Mouse (Mus musculus) G1E (cell line): ENCODE measurements around the gene Ecpas. TPM values are rescaled to one million over a fixed set of nuclear protein-coding genes. Genes with fewer than 3 reads are reported as not detected.

Experiments
- ATAC-seq: 2 replicates; pipeline ENCODE4 v1.8.0; 2016; ENCODE audit warnings: mild to moderate bottlenecking; ENCODE audit not compliant: insufficient number of reproducible peaks, poor library complexity, low FRiP score, severe bottlenecking; ENCODE audit errors: extremely low read depth
- DNase-seq: peaks from one replicate; pipeline ENCODE4 v3.0.0; 2012; ENCODE audit warnings: low spot score
- H3K27me3 ChIP-seq: 2 replicates; pipeline ENCODE4 v1.6.1; 2012; ENCODE audit warnings: mild to moderate bottlenecking, low read length, inconsistent platforms; ENCODE audit not compliant: insufficient read depth
- H3K36me3 ChIP-seq: replicated peaks from 2 replicates; pipeline ENCODE3; 2012; ENCODE audit warnings: mild to moderate bottlenecking, inconsistent platforms
- H3K4me1 ChIP-seq: 2 replicates; pipeline ENCODE4 v1.6.1; 2012; ENCODE audit warnings: low read depth, low read length, inconsistent platforms, mixed read lengths; ENCODE audit not compliant: insufficient read depth
- H3K4me3 ChIP-seq: 2 replicates; pipeline ENCODE4 v1.5.1; 2012; ENCODE audit warnings: low read depth, mild to moderate bottlenecking, inconsistent platforms, low read length, moderate library complexity, mixed read lengths
- H3K9me3 ChIP-seq: replicated peaks from 2 replicates; pipeline ENCODE4 v1.6.1; 2012; ENCODE audit warnings: inconsistent platforms
- CTCF ChIP-seq: IDR thresholded peaks from 2 replicates; pipeline ENCODE4 v1.5.1; 2012; ENCODE audit warnings: low read depth, low read length, inconsistent platforms, mixed read lengths
- GATA1 ChIP-seq: IDR thresholded peaks from 2 replicates; pipeline ENCODE4 v1.6.1; 2012; ENCODE audit warnings: borderline replicate concordance, low read length, inconsistent platforms, mixed read lengths
- GATA2 ChIP-seq: IDR thresholded peaks from 2 replicates; pipeline ENCODE4 v1.6.1; 2012; ENCODE audit warnings: low read depth, low read length, inconsistent platforms, borderline replicate concordance
- POLR2AphosphoS5 ChIP-seq: IDR thresholded peaks from 2 replicates; pipeline ENCODE4 v1.6.1; 2012; ENCODE audit warnings: low read depth, low read length, inconsistent platforms; ENCODE audit not compliant: insufficient replicate concordance
- TAL1 ChIP-seq: conservative IDR thresholded peaks from 2 replicates; pipeline ENCODE4 v1.6.1; 2012; ENCODE audit warnings: low read depth, low read length, inconsistent platforms, mixed read lengths
- polyA plus RNA-seq: library from polyadenylated mRNA; stranded (reverse); fragments of >175 nt; gene quantifications from 2 replicates; pipeline ENCODE4 v1.2.3, GENCODE M21; 2012
- total RNA-seq, 2 experiments: library from RNA; stranded (forward) in 1 of 2; stranded (reverse) in 1 of 2; fragments of 200-1000 nt in 1 of 2; fragments of >200 nt in 1 of 2; fragmentation: Nextera tagmentation in 1 of 2; gene quantifications; 2 replicates each; pipeline ENCODE4 v1.2.3; 2014 to 2017

The Ecpas gene
- total and polyA plus RNA-seq, 3 experiments, result 27.1 to 243 (median 92.5) TPM

DNA sequence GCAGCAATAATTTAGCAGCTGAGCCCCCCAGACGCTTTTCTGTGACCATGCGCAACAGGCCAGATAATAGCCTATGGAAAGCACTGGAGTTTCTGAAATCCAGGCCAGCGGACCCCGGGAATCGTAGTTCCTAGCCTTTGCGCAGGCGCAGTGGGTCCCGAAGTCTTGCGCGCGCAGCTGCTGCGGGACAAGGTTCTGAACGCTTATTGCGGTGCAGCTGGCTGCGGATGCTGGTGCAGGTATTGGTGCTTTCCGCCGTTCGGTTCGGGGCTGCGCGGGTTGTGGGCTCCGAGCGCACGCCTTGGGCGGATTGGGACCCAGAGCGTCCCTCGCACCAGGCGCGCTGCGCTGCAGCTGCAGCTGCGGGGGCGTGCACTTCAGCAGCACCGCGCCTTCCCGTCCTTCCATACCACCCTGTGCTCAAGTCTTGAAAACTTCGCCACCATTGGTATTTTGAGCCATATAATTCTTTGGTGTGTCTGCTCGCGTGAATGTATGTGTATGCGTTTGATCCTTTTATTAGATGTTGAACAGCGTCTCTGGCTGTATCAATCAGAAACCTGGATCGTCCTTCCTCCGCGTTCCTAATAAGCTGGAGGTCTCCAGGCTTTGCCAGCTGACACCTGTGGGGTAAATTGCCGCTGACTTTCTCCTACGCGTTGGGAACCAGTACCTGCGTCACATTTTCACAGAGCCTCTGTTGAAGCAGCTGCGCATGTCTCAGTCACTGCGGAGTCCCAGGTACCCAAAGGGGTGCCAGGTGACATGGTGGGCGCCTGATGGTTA, 31.1 kb upstream of the Ecpas start, which contains the start of gene Zkscan16:
Gene Zkscan16, plus strand, starts transcription at position 209 of the 786 bp plus-strand sequence.
- Histone ChIP-seq H3K27me3 (peaks cover 52% of the 10 kb centered on the region), H3K4me3 (no peak within 1 kb of the TSS), H3K36me3 (no peaks in the 10 kb centered on the region), H3K9me3 (no peaks in the 10 kb centered on the region), H3K4me1 (no peaks in the 10 kb centered on the region; the same call in 1 of the 2 replicates)
- ATAC-seq (no peak), DNase-seq (no peak)
- TF ChIP-seq CTCF, result no peak
- no peak for TF ChIP-seq GATA1
- no peak for TF ChIP-seq TAL1
- TF ChIP-seq POLR2AphosphoS5, result no peak
- no peak for TF ChIP-seq GATA2

DNA sequence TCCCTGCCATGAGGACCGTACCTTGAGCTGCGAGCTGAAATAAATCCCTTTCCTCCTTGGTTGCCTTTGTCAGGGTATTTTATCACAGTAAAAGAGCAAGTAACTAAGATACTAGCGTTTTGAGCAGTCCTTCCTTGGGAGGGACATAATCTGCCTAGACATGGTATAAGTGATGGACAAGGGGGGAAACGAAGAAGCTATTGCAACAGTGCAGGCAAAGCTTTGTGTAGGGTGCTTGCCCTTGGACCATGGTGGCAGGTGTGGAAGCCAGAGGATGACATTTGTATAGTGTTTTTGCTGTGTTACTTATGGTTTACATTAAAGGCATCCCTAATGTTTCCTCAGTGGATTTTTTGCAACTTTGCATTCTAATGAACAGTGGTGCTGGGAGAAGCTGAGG, 30.4 kb upstream of the Ecpas start:
- ATAC-seq (no peak), DNase-seq (no peak)
- Histone ChIP-seq H3K27me3 (peaks cover 48% of the 10 kb centered on the region), H3K36me3 (no peaks in the 10 kb centered on the region), H3K4me1 (no peaks in the 10 kb centered on the region; the same call in 1 of the 2 replicates), H3K4me3 (no peak overlapping the region), H3K9me3 (no peaks in the 10 kb centered on the region)
- TF ChIP-seq GATA2 (no peak), GATA1 (no peak), CTCF (no peak), POLR2AphosphoS5 (no peak), TAL1 (no peak)

DNA sequence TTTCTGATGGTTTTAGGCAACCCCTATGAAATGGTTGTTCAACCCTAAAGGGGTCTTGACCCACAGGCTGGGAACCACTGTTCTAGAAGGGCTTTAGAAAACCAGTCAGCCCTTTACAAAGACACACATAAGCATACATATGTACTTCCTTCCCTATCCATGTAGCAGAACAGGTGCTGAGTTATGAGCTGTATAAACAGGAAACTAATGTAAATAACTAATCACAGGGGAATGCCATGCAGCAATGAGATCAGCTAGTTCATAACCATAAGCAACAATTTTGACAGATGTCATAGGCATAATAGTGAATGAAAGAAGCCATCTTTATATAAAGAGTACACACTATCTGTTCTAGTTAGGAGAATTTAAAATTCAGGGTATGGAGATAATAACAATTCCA, 29.1 kb upstream of the Ecpas start:
- DNase-seq (no peak), ATAC-seq (no peak)
- H3K4me3 ChIP-seq, result no peak overlapping the region
- H3K36me3 ChIP-seq, result no peaks in the 10 kb centered on the region
- TF ChIP-seq GATA2 (no peak), GATA1 (no peak), POLR2AphosphoS5 (no peak), CTCF (no peak), TAL1 (no peak)
- no peaks in the 10 kb centered on the region; the same call in 1 of the 2 replicates for H3K4me1 ChIP-seq
- peaks cover 48% of the 10 kb centered on the region for H3K27me3 ChIP-seq
- H3K9me3 ChIP-seq, result no peaks in the 10 kb centered on the region

DNA sequence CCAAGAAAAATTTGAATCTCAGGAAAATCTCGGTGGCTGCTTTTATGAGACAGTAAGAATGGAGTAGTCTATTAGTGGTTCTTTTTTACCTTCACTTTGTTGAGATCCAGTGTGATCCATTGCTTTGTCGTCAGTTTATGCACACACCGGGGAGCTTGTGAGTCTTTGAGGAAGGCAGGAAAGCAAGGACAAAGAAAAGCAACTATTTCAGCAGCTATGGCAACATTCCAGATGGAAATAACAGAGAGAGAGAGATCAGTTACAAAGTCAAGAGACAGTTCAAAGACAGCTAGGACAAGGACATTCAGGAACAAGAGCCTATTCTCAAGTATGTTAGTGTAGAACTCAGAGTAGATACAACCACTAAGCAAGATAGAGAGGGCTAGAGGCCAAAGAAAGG, 23.3 kb upstream of the Ecpas start:
- Histone ChIP-seq H3K4me1 (peaks cover 4% of the 10 kb centered on the region; the same call in 1 of the 2 replicates), H3K36me3 (no peaks in the 10 kb centered on the region), H3K9me3 (no peaks in the 10 kb centered on the region), H3K27me3 (peaks cover 45% of the 10 kb centered on the region), H3K4me3 (no peak overlapping the region)
- DNase-seq, result no peak
- no peak for TF ChIP-seq POLR2AphosphoS5
- no peak for TF ChIP-seq GATA1
- TF ChIP-seq GATA2, result no peak
- TF ChIP-seq TAL1, result no peak
- no peak for TF ChIP-seq CTCF
- no peak for ATAC-seq

DNA sequence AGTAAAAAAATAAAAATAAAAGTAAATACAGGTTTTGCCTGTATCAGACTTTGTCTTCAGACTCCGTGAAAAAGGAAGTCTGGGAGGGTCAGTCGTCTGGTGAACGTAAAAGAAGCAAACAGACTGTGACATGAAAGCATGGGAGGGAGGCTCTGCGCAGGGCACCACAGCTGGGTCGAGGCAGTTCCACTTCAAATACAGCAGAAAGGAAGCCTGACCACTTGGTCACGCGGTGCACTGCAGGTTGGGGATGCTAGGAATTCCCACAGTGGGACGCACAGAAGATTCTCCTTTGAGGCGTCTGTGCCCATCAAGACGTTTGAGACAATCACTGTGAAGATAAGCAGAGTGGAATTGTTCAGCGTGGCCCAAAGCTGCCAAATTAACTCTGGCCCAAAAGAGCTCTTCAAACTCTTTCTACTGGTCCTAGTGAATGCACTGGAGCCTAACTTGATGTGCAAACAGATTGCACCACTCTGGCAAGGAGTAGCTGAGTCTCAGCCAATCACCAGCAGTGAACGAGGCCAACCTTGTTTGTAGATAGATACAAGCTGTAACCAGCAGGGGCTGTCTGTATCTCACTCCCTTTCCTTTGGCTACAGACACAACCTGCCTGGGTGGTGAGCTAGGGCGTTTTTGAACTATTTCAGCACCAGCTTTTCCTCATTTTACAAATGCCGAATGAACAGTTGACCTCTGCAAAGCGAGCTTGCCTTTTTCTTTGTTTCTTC, 22.4 kb upstream of the Ecpas start:
- ATAC-seq (peak; percentile 28; the same call in 1 of the 2 replicates), DNase-seq (no peak)
- H3K36me3 ChIP-seq, result no peaks in the 10 kb centered on the region
- TF ChIP-seq GATA2 (no peak), TAL1 (no peak), POLR2AphosphoS5 (no peak), CTCF (no peak), GATA1 (no peak)
- no peaks in the 10 kb centered on the region for H3K9me3 ChIP-seq
- no peak overlapping the region for H3K4me3 ChIP-seq
- H3K4me1 ChIP-seq, result peaks cover 4% of the 10 kb centered on the region; the same call in 1 of the 2 replicates
- H3K27me3 ChIP-seq, result peaks cover 44% of the 10 kb centered on the region

DNA sequence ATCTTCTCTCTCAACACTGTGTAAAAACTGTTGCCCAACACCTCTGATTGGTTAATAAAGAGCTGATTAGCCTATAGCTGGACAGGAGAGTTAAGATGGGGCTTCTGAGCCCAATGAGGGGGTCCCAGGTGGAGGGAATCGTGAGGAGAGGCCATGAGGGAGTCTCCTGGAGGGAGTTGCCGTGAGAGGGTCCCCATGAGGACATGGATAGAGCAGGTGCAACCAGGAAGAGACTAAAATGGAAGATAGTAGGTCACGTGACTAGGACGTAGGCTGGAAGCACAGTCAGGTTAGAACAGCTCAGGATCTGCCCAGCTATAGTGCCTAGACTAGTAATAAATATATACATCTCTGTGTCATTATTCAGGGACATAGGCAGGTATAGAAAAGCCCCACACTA, 21.8 kb upstream of the Ecpas start:
- Histone ChIP-seq H3K4me1 (peaks cover 4% of the 10 kb centered on the region; the same call in 1 of the 2 replicates), H3K27me3 (peaks cover 42% of the 10 kb centered on the region), H3K36me3 (no peaks in the 10 kb centered on the region), H3K4me3 (no peak overlapping the region), H3K9me3 (no peaks in the 10 kb centered on the region)
- ATAC-seq, result no peak
- DNase-seq, result no peak
- TF ChIP-seq POLR2AphosphoS5, result no peak
- no peak for TF ChIP-seq GATA1
- no peak for TF ChIP-seq CTCF
- TF ChIP-seq GATA2, result no peak
- TF ChIP-seq TAL1, result no peak
